In the genomic region with DNA sequence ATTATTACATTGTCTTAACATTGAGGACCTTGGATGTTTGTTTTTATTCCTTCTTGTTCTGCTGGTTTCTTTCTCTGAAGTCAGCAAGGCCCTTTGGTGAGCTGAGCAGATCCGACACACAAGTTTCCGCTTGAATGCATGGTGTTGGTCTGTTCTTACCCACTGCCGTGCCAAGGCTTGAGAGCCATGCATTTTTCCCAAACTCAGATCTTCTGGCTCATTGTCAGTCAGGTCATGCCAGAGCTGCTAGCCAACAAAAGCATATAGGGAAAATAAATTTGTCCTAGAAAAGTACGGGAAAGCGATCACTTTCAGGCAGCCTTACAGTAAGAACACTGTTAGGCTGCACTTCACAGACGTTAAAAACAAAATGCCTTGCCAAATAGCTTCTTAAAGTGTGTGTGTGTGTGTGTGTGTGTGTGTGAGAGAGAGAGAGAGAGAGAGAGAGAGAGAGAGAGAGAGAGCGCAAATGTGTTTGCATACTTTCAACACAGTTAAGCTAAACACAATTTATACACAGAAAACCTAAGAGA, we compare ENCODE assay signal across 22 mouse cellular contexts.
A peak's percentile ranks its signal among the peaks of the same experiment; 100 is the strongest.
DNase-seq lines count a peak whose midpoint lies in the region; ATAC-seq and TF ChIP-seq lines count a peak whose summit lies in the region.
"Had no signal": no experiment of that assay in that cellular context is flagged by ENCODE, and none has a peak within 500 bp of the region (broad histone marks: within the 10 kb centered on the region; RNA-seq: fewer than 3 reads in every experiment).

No protein-coding gene starts in this region.

- H3K27ac ChIP-seq in hindbrain, embryonic 16.5 days (ENCODE audit: low read depth, low read length), result no peak overlapping the region
- no peak overlapping the region for H3K27ac ChIP-seq in hindbrain, embryonic 10.5 days
- no peak overlapping the region for H3K27ac ChIP-seq in forebrain, embryonic 16.5 days (ENCODE audit: low read length)
- H3K27ac ChIP-seq: gastrocnemius, adult 2 months; heart, embryonic 15.5 days; midbrain, embryonic 10.5 days had no signal

- 0 out of 2 replicates have a peak overlapping the region, but pooled peaks have one; percentile 6 for H3K4me2 ChIP-seq in hindbrain, embryonic 16.5 days (ENCODE audit: low read length)
- no peak overlapping the region for H3K4me2 ChIP-seq in forebrain, embryonic 16.5 days (ENCODE audit: low read length)
- H3K4me2 ChIP-seq: heart, embryonic 15.5 days had no signal

- intact Hi-C loops in heart, postnatal 14 days (cut with DNase I), result no loop called here

- no peaks in the 10 kb centered on the region for H3K27me3 ChIP-seq in hindbrain, embryonic 16.5 days (replicated peaks; ENCODE audit: control insufficient read depth, insufficient read depth, low read length)
- no peaks in the 10 kb centered on the region for H3K27me3 ChIP-seq in hindbrain, embryonic 10.5 days (ENCODE audit: insufficient read depth, poor library complexity, severe bottlenecking)
- no peaks in the 10 kb centered on the region for H3K27me3 ChIP-seq in forebrain, embryonic 16.5 days (replicated peaks; ENCODE audit: control insufficient read depth, insufficient read depth, low read length)
- H3K27me3 ChIP-seq: CH12.LX; heart, embryonic 15.5 days had no signal

- no peak overlapping the region for H3K4me3 ChIP-seq in hindbrain, embryonic 16.5 days (ENCODE audit: low read length)
- no peak overlapping the region for H3K4me3 ChIP-seq in hindbrain, embryonic 10.5 days
- H3K4me3 ChIP-seq in forebrain, embryonic 16.5 days (replicated peaks; ENCODE audit: low read length), result no peak overlapping the region
- H3K4me3 ChIP-seq: gastrocnemius, adult 2 months; heart, embryonic 15.5 days; midbrain, embryonic 10.5 days; myocyte had no signal

- no peaks in the 10 kb centered on the region for H3K9me3 ChIP-seq in hindbrain, embryonic 16.5 days (ENCODE audit: control insufficient read depth, low read length)
- H3K9me3 ChIP-seq in hindbrain, embryonic 10.5 days, result no peaks in the 10 kb centered on the region
- no peaks in the 10 kb centered on the region for H3K9me3 ChIP-seq in forebrain, embryonic 16.5 days (ENCODE audit: control insufficient read depth, low read length)
- H3K9me3 ChIP-seq: heart, embryonic 15.5 days; midbrain, embryonic 10.5 days had no signal

- 48% methylated on average over 7 of the region's 7 CpGs for WGBS in hindbrain, embryonic 16.5 days
- WGBS in hindbrain, embryonic 10.5 days, result 78% methylated on average over 7 of the region's 7 CpGs
- WGBS in forebrain, embryonic 16.5 days, result 30% methylated on average over 7 of the region's 7 CpGs

- no peaks in the 10 kb centered on the region for H3K36me3 ChIP-seq in hindbrain, embryonic 16.5 days (ENCODE audit: control insufficient read depth, insufficient read depth, low read length)
- no peaks in the 10 kb centered on the region for H3K36me3 ChIP-seq in hindbrain, embryonic 10.5 days
- no peaks in the 10 kb centered on the region for H3K36me3 ChIP-seq in forebrain, embryonic 16.5 days (ENCODE audit: control insufficient read depth, insufficient read depth)
- H3K36me3 ChIP-seq: heart, embryonic 15.5 days; midbrain, embryonic 10.5 days had no signal

- no peak for TF ChIP-seq CTCF in brain, embryonic 14.5 days (IDR thresholded peaks at IDR 0.05; ENCODE audit: borderline replicate concordance, extremely low read depth, insufficient read depth, insufficient read length)

- DNase-seq in cerebellum, postnatal 25 days, result peak; percentile 18 to 21
- no peak for DNase-seq in cerebellum, postnatal 36 days
- DNase-seq in hindbrain, embryonic 10.5 days (ENCODE audit: low spot score), result no peak
- peak; percentile 76 for DNase-seq in brain, embryonic 14.5 days (ENCODE audit: low read depth)
- DNase-seq in heart, postnatal 14 days, result no peak
- no peak for DNase-seq in layer of hippocampus, adult 8-10 months (ENCODE audit: low spot score in 2 of 2)
- DNase-seq: adrenal gland, adult 2 months; cerebellum, adult 11 months; gastrocnemius, adult 2 months; heart, adult 18-20 months; kidney, adult 18-20 months; kidney, postnatal 10 days; lung, adult 18-20 months; lung, postnatal 36 days; spleen, adult 18-20 months; thymus, adult 18-20 months had no signal

- H3K4me1 ChIP-seq in hindbrain, embryonic 16.5 days (ENCODE audit: control insufficient read depth, insufficient read depth, low read depth, low read length), result no peaks in the 10 kb centered on the region
- 0 out of 2 replicates have a peak, but pooled peaks cover 4% of the 10 kb centered on the region for H3K4me1 ChIP-seq in hindbrain, embryonic 10.5 days (replicated peaks)
- peaks cover 3% of the 10 kb centered on the region; the same call in 1 of the 2 replicates for H3K4me1 ChIP-seq in forebrain, embryonic 16.5 days (replicated peaks; ENCODE audit: control insufficient read depth, insufficient read depth, low read length)
- H3K4me1 ChIP-seq: heart, embryonic 15.5 days; midbrain, embryonic 10.5 days had no signal

- ATAC-seq in hindbrain, embryonic 16.5 days, result peak; percentile 89
- ATAC-seq in forebrain, embryonic 16.5 days, result peak; percentile 72

- no peak for TF ChIP-seq POLR2A in brain, embryonic 14.5 days (IDR thresholded peaks at IDR 0.05; ENCODE audit: borderline replicate concordance, extremely low read depth, insufficient read depth, insufficient read length, poor library complexity, severe bottlenecking)

- H3K9ac ChIP-seq in hindbrain, embryonic 16.5 days (ENCODE audit: low read depth, low read length), result no peak overlapping the region
- H3K9ac ChIP-seq in forebrain, embryonic 16.5 days (replicated peaks; ENCODE audit: low read depth, low read length), result no peak overlapping the region
- H3K9ac ChIP-seq: heart, embryonic 15.5 days had no signal

Comparison
In these comparisons a context has a peak if more than half of its experiments do, and no peak if none do; other contexts are left out.
1. DNase-seq: peak in cerebellum, postnatal 25 days (2 of 2) and brain, embryonic 14.5 days (single experiment); none in cerebellum, postnatal 36 days (0 of 2), hindbrain, embryonic 10.5 days (single experiment), heart, postnatal 14 days (0 of 2) and layer of hippocampus, adult 8-10 months (0 of 2).